ENCODE assay signal across 7 mouse cellular contexts in genomic region chr12:87026109-87026870, GRCm38 (mm10). TPM values are rescaled to one million over a fixed set of nuclear protein-coding genes. Genes with fewer than 3 reads are reported as not detected.
A peak's percentile ranks its signal among the peaks of the same experiment; 100 is the strongest.
DNase-seq lines count a peak whose midpoint lies in the region; ATAC-seq and TF ChIP-seq lines count a peak whose summit lies in the region.

No protein-coding gene starts in this region.

- no peaks in the 10 kb centered on the region for H3K27me3 ChIP-seq in ES-Bruce4 (ENCODE audit: control insufficient read depth, insufficient read depth, low read length, poor library complexity, severe bottlenecking)
- 0 out of 2 replicates have a peak, but pooled peaks cover 4% of the 10 kb centered on the region for H3K27me3 ChIP-seq in neural tube, embryonic 15.5 days (replicated peaks)

- peak overlapping the region; percentile 58 for H3K4me3 ChIP-seq in ES-Bruce4 (ENCODE audit: low read depth, low read length)
- peak overlapping the region; percentile 51 for H3K4me3 ChIP-seq in neural tube, embryonic 15.5 days (replicated peaks)

- DNase-seq in R1 (ENCODE audit: low read depth, low spot score): peak; percentile 85
- peak; percentile 45 for DNase-seq in embryo, embryonic 9.5 days (ENCODE audit: extremely low spot score)
- peak; percentile 24 for DNase-seq in heart, postnatal 4 days
- peak; percentile 64 for DNase-seq in left cerebral cortex, postnatal 14 days (ENCODE audit: low spot score in 2 of 2)
- no peak for DNase-seq in thymus, postnatal 25 days

- H3K4me1 ChIP-seq in ES-Bruce4 (ENCODE audit: control insufficient read depth, insufficient read depth, low read length): peaks cover 3% of the 10 kb centered on the region
- H3K4me1 ChIP-seq in neural tube, embryonic 15.5 days: peaks cover 23% of the 10 kb centered on the region

- H3K36me3 ChIP-seq in ES-Bruce4 (ENCODE audit: control insufficient read depth, insufficient read depth, low read length, poor library complexity, severe bottlenecking): no peaks in the 10 kb centered on the region
- H3K36me3 ChIP-seq in neural tube, embryonic 15.5 days: no peaks in the 10 kb centered on the region

- no peaks in the 10 kb centered on the region for H3K9me3 ChIP-seq in ES-Bruce4 (replicated peaks; ENCODE audit: control insufficient read depth, insufficient read depth, low read length, poor library complexity, severe bottlenecking)
- H3K9me3 ChIP-seq in neural tube, embryonic 15.5 days (replicated peaks): no peaks in the 10 kb centered on the region

- ATAC-seq in neural tube, embryonic 15.5 days (ENCODE audit: low FRiP score): peak; percentile 83

- TF ChIP-seq EP300 in ES-Bruce4 (IDR thresholded peaks at IDR 0.05; ENCODE audit: insufficient read depth, low read depth, low read length): no peak

- no peak overlapping the region for H3K27ac ChIP-seq in ES-Bruce4 (ENCODE audit: insufficient read depth, low read length)
- H3K27ac ChIP-seq in neural tube, embryonic 15.5 days (replicated peaks): peak overlapping the region; percentile 86

- 0 out of 2 replicates have a peak overlapping the region, but pooled peaks have one; percentile 10 for H3K9ac ChIP-seq in ES-Bruce4 (ENCODE audit: low read depth, poor library complexity, severe bottlenecking)
- H3K9ac ChIP-seq in neural tube, embryonic 15.5 days (replicated peaks): peak overlapping the region; percentile 75

- WGBS in neural tube, embryonic 15.5 days: 3% methylated on average over 30 of the region's 30 CpGs

- TF ChIP-seq POLR2A in ES-Bruce4 (IDR thresholded peaks at IDR 0.05; ENCODE audit: insufficient read depth, low read length): no peak

- H3K4me2 ChIP-seq in neural tube, embryonic 15.5 days: peak overlapping the region; percentile 60

- intact Hi-C loops in left cerebral cortex, postnatal 14 days (cut with DNase I): loop anchor here (2.0 kb wide), 1 partner anchor 17 kb away; no protein-coding TSS in a partner anchor

- TF ChIP-seq CTCF in ES-Bruce4 (IDR thresholded peaks at IDR 0.05; ENCODE audit: low read depth, low read length): no peak

RNA-seq across cellular contexts. Expression of gene Tmem63c, which starts 5.2 kb away (rescaled TPM):
- 0.99 and 1.1 TPM in 2 replicates for polyA plus RNA-seq in ES-Bruce4 (2011; ENCODE audit: insufficient read depth, insufficient read length, low read depth, missing spikeins)
- total RNA-seq in heart, postnatal 4 days (2021): under 1 TPM; 0.18 to 0.50 TPM
- total RNA-seq in left cerebral cortex, postnatal 14 days (2021): 10 to 100 TPM; 41.2 to 43.1 TPM
- 10.8 and 12.3 TPM in 2 replicates for polyA plus RNA-seq in neural tube, embryonic 15.5 days (2015; fragmentation: Nextera tagmentation; extraction: Ambion mirVana)

RNA-seq across cellular contexts. Expression of gene Zdhhc22, which starts 36.1 kb away (rescaled TPM):
- not detected in 2 replicates for polyA plus RNA-seq in ES-Bruce4 (2011; ENCODE audit: insufficient read depth, insufficient read length, low read depth, missing spikeins)
- not detected for total RNA-seq in heart, postnatal 4 days (2021)
- total RNA-seq in left cerebral cortex, postnatal 14 days (2021): 10 to 100 TPM; 46.0 to 56.9 TPM
- 18.2 and 19.4 TPM in 2 replicates for polyA plus RNA-seq in neural tube, embryonic 15.5 days (2015; fragmentation: Nextera tagmentation; extraction: Ambion mirVana)

Comparison
In these comparisons a context has a peak if more than half of its experiments do, and no peak if none do; other contexts are left out.
1. RNA of gene Tmem63c, which starts 5.2 kb away (total RNA-seq): 41.2 to 43.1 TPM in left cerebral cortex, postnatal 14 days; 0.18 to 0.50 TPM in heart, postnatal 4 days; every median in the first group is over 10 times any median in the second.
2. RNA of gene Zdhhc22, which starts 36.1 kb away (total RNA-seq): 46.0 to 56.9 TPM in left cerebral cortex, postnatal 14 days; not detected in heart, postnatal 4 days; every median in the first group is over 10 times any median in the second.